Mouse (Mus musculus) activated CD4-positive, CD25-positive, alpha-beta regulatory T cell, adult 4 months (primary cell): ENCODE measurements around the gene Gm609. TPM values are rescaled to one million over a fixed set of nuclear protein-coding genes. Genes with fewer than 3 reads are reported as not detected.

Source experiments
- polyA plus RNA-seq, 2 experiments: library from polyadenylated mRNA; unstranded; fragments of 100-300 nt; shearing (Covaris generic); gene quantifications; one replicate each; pipeline ENCODE4 v1.2.1; 2017

Gm609 gene
- polyA plus RNA-seq, 2 experiments from 2014 or later: 0.41 TPM; not detected in 1

Other genes starting within 250 kb of the Gm609 start
- gene Cd200, start 83.9 kb downstream of the Gm609 start, polyA plus RNA-seq: 100 to 1,000 TPM; 223 to 237 TPM
- not detected for gene Gm17783, start 39.1 kb upstream of the Gm609 start, polyA plus RNA-seq
- gene Slc9c1, start 42.3 kb upstream of the Gm609 start, polyA plus RNA-seq: not detected
- under 1 TPM in 1 of 2 experiments, not detected in 1; 0.23 TPM for gene Gcsam, start 117.4 kb upstream of the Gm609 start, polyA plus RNA-seq
- not detected for gene BC016579, start 161.1 kb upstream of the Gm609 start, polyA plus RNA-seq
- not detected for gene Tmprss7, start 200.7 kb upstream of the Gm609 start, polyA plus RNA-seq
- gene Tagln3, start 231.6 kb upstream of the Gm609 start, polyA plus RNA-seq: not detected
- gene Abhd10, start 250.0 kb upstream of the Gm609 start, polyA plus RNA-seq: 10 to 100 TPM in 1 of 2 experiments, 1 to 10 TPM in 1; 9.7 to 24.1 TPM